Mouse (Mus musculus): Measurements from ENCODE around the gene Pcsk6.

DNA sequence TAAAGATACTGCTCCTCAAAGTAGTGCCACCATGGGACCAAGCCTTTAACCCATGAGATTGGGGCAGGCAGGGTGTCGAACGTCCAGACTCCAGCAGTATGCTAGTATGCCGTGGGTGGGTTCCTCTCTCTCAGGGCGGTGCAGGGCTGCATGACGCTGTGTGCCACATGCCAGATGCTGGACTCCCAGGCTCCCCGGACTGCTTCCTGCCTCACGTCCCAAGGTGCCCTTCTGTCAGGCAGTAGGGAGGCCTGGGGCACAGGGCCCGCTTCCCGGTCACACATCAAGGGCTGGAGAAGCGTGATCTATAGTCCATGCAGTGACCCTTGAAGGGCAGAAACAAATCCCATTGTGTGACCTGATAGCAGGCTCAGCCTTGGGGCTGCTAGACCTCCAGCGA, 68.9 kb downstream of the Pcsk6 start:
- no peak for TF ChIP-seq CTCF (IDR thresholded peaks at IDR 0.05; ENCODE audit: low read depth)
- TF ChIP-seq EP300 (optimal IDR thresholded peaks at IDR 0.05): no peak
